Mouse (Mus musculus): Measurements from ENCODE around the gene Cbx4.

DNA sequence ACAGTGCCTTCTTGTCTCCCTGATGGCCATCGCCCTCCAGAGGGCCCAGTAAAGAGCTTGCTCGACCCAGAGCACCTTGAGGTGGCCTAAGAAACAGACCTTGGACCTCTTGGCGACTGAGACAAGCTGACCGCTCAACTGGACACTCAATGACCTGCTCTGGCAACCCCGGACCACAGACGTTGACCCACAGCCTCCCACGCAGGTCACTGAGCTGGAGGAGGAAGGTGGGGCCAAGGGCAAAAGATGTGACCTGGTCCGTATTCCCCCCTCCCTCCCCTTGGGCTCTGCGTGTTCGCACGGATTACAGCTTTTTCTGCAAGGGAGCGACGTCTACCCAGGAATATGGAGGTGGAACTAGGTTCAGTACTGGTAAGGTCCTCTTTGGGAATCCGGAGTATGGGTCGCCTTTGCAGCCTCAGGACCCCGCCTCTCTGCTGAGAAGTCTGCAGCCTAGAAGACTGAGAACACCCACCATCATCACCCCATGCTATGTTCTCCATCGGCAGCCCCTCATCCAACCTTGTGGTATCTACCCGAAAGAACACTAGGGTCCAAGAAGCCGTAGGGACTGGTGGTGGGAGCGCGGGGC is 50.8 kb downstream of the Cbx4 start:
- TF ChIP-seq CTCF (IDR thresholded peaks at IDR 0.05; ENCODE audit: extremely low read depth, insufficient read depth, insufficient read length, insufficient replicate concordance) (no peak), POLR2A (IDR thresholded peaks at IDR 0.05; ENCODE audit: low read depth, low read length) (no peak)

All from spleen, adult 2 months (tissue).